Mouse (Mus musculus): ENCODE results near the gene Zfp36. TPM values are rescaled to one million over a fixed set of nuclear protein-coding genes. Genes with fewer than 3 reads are reported as not detected.
"Not testable (repeated sequence)": the region's sequence is repeated elsewhere in the genome, so short reads cannot be mapped to it uniquely, and the experiment has no call there.

Zfp36 gene
- polyA plus RNA-seq, 1 experiment from 2014 or later: 5.4 TPM

- Histone ChIP-seq H3K4me1 (peaks cover 16% of the 10 kb centered on the region), H3K9me3 (no peaks in the 10 kb centered on the region), H3K4me3 (no peak overlapping the region), H3K9ac (replicated peaks) (no peak overlapping the region), H3K4me2 (replicated peaks) (no peak overlapping the region), H3K27ac (replicated peaks) (no peak overlapping the region), H3K27me3 (no peaks in the 10 kb centered on the region), H3K36me3 (peaks cover 51% of the 10 kb centered on the region)
- ATAC-seq (ENCODE audit: low FRiP score, low read depth): no peak
- 97% methylated on average over 4 of the region's 4 CpGs for WGBS
Measured at GRCm38 (mm10) chr7:28395425-28395824, 15.4 kb upstream of the Zfp36 start.

GRCm38 (mm10) chr7:28393272-28393951 lies 13.4 kb upstream of the Zfp36 start:
- Histone ChIP-seq H3K27ac (replicated peaks) (peak overlapping the region; percentile 80), H3K9ac (replicated peaks) (peak overlapping the region; percentile 92), H3K27me3 (no peaks in the 10 kb centered on the region), H3K4me1 (peaks cover 16% of the 10 kb centered on the region), H3K9me3 (no peaks in the 10 kb centered on the region), H3K36me3 (peaks cover 52% of the 10 kb centered on the region), H3K4me3 (peak overlapping the region; percentile 94), H3K4me2 (replicated peaks) (peak overlapping the region; percentile 97)
- WGBS: 7% methylated on average over 22 of the region's 22 CpGs
- ATAC-seq (ENCODE audit: low FRiP score, low read depth): no peak

GRCm38 (mm10) chr7:28392429-28393271 lies 12.6 kb upstream of the Zfp36 start, which contains the start of the genes Med29 and Paf1:
TSS of gene Med29 (minus strand) at chr7:28392708.
TSS of gene Paf1 (plus strand) at chr7:28392951.
- Histone ChIP-seq H3K4me3 (peak within 1 kb of the TSS; percentile 94), H3K36me3 (peaks cover 53% of the 10 kb centered on the region), H3K27ac (replicated peaks) (peak within 1 kb of the TSS; percentile 80), H3K4me1 (peaks cover 16% of the 10 kb centered on the region), H3K9ac (replicated peaks) (peak within 1 kb of the TSS; percentile 92), H3K4me2 (replicated peaks) (peak within 1 kb of the TSS; percentile 97), H3K9me3 (no peaks in the 10 kb centered on the region), H3K27me3 (no peaks in the 10 kb centered on the region)
- peak; percentile 99 for ATAC-seq (ENCODE audit: low FRiP score, low read depth)
- under 1% methylated on average over 58 of the region's 58 CpGs for WGBS

- Histone ChIP-seq H3K27ac (replicated peaks) (no peak overlapping the region), H3K4me2 (replicated peaks) (no peak overlapping the region), H3K36me3 (peaks cover 47% of the 10 kb centered on the region), H3K4me3 (no peak overlapping the region), H3K4me1 (peaks cover 16% of the 10 kb centered on the region), H3K27me3 (no peaks in the 10 kb centered on the region), H3K9ac (replicated peaks) (no peak overlapping the region), H3K9me3 (no peaks in the 10 kb centered on the region)
- no peak for ATAC-seq (ENCODE audit: low FRiP score, low read depth)
- 97% methylated on average over 3 of the region's 3 CpGs for WGBS
Measured at GRCm38 (mm10) chr7:28390331-28390730, 10.3 kb upstream of the Zfp36 start.

GRCm38 (mm10) chr7:28387384-28387783 lies 7.3 kb upstream of the Zfp36 start:
- H3K9ac ChIP-seq (replicated peaks); H3K9me3 ChIP-seq; H3K4me3 ChIP-seq; H3K27ac ChIP-seq (replicated peaks); ATAC-seq (ENCODE audit: low FRiP score, low read depth); H3K4me2 ChIP-seq (replicated peaks); H3K27me3 ChIP-seq: not testable (repeated sequence)
- Histone ChIP-seq H3K36me3 (peaks cover 44% of the 10 kb centered on the region), H3K4me1 (peaks cover 17% of the 10 kb centered on the region)
- 90% methylated on average over 7 of the region's 7 CpGs for WGBS

GRCm38 (mm10) chr7:28386877-28387276 lies 6.8 kb upstream of the Zfp36 start:
- 87% methylated on average over 6 of the region's 6 CpGs for WGBS
- H3K27ac ChIP-seq (replicated peaks); ATAC-seq (ENCODE audit: low FRiP score, low read depth); H3K9ac ChIP-seq (replicated peaks); H3K27me3 ChIP-seq; H3K4me2 ChIP-seq (replicated peaks); H3K9me3 ChIP-seq; H3K4me3 ChIP-seq: not testable (repeated sequence)
- H3K4me1 ChIP-seq: peaks cover 22% of the 10 kb centered on the region
- peaks cover 44% of the 10 kb centered on the region for H3K36me3 ChIP-seq

- Histone ChIP-seq H3K9ac (replicated peaks) (no peak overlapping the region), H3K4me3 (no peak overlapping the region), H3K27me3 (no peaks in the 10 kb centered on the region), H3K36me3 (peaks cover 44% of the 10 kb centered on the region), H3K4me2 (replicated peaks) (no peak overlapping the region), H3K4me1 (peaks cover 22% of the 10 kb centered on the region), H3K9me3 (no peaks in the 10 kb centered on the region), H3K27ac (replicated peaks) (no peak overlapping the region)
- ATAC-seq (ENCODE audit: low FRiP score, low read depth): peak; percentile 47; the same call in 1 of the 2 replicates
- WGBS: 29% methylated on average over 4 of the region's 4 CpGs
Measured at GRCm38 (mm10) chr7:28386462-28386861, 6.4 kb upstream of the Zfp36 start.

- Histone ChIP-seq H3K36me3 (peaks cover 44% of the 10 kb centered on the region), H3K4me1 (peaks cover 23% of the 10 kb centered on the region), H3K9me3 (no peaks in the 10 kb centered on the region), H3K9ac (replicated peaks) (no peak overlapping the region), H3K4me2 (replicated peaks) (no peak overlapping the region), H3K27ac (replicated peaks) (no peak overlapping the region), H3K4me3 (no peak overlapping the region), H3K27me3 (peaks cover under 1% of the 10 kb centered on the region; the same call in 1 of the 2 replicates)
- no peak for ATAC-seq (ENCODE audit: low FRiP score, low read depth)
- 87% methylated on average over 7 of the region's 7 CpGs for WGBS
Measured at GRCm38 (mm10) chr7:28386007-28386406, 6.0 kb upstream of the Zfp36 start.

GRCm38 (mm10) chr7:28385196-28385595 lies 5.1 kb upstream of the Zfp36 start:
- 92% methylated on average over 9 of the region's 9 CpGs for WGBS
- Histone ChIP-seq H3K9ac (replicated peaks) (no peak overlapping the region), H3K36me3 (peaks cover 39% of the 10 kb centered on the region), H3K27me3 (peaks cover 3% of the 10 kb centered on the region; the same call in 1 of the 2 replicates), H3K4me1 (peaks cover 29% of the 10 kb centered on the region), H3K27ac (replicated peaks) (no peak overlapping the region), H3K9me3 (no peaks in the 10 kb centered on the region), H3K4me3 (no peak overlapping the region), H3K4me2 (replicated peaks) (no peak overlapping the region)
- ATAC-seq (ENCODE audit: low FRiP score, low read depth): no peak

- H3K27ac ChIP-seq (replicated peaks): no peak overlapping the region
- 83% methylated on average over 6 of the region's 6 CpGs for WGBS
- peaks cover 30% of the 10 kb centered on the region for H3K36me3 ChIP-seq
- H3K27me3 ChIP-seq: peaks cover 3% of the 10 kb centered on the region; the same call in 1 of the 2 replicates
- H3K4me1 ChIP-seq: peaks cover 34% of the 10 kb centered on the region
- no peaks in the 10 kb centered on the region for H3K9me3 ChIP-seq
- ATAC-seq (ENCODE audit: low FRiP score, low read depth): no peak
- H3K4me2 ChIP-seq (replicated peaks): no peak overlapping the region
- no peak overlapping the region for H3K9ac ChIP-seq (replicated peaks)
- no peak overlapping the region for H3K4me3 ChIP-seq
Measured at GRCm38 (mm10) chr7:28384162-28384561, 4.1 kb upstream of the Zfp36 start.

- Histone ChIP-seq H3K27ac (replicated peaks) (no peak overlapping the region), H3K4me1 (peaks cover 38% of the 10 kb centered on the region), H3K27me3 (peaks cover 3% of the 10 kb centered on the region; the same call in 1 of the 2 replicates), H3K36me3 (peaks cover 24% of the 10 kb centered on the region), H3K9ac (replicated peaks) (no peak overlapping the region), H3K4me3 (no peak overlapping the region), H3K4me2 (replicated peaks) (no peak overlapping the region), H3K9me3 (no peaks in the 10 kb centered on the region)
- no peak for ATAC-seq (ENCODE audit: low FRiP score, low read depth)
- WGBS: 78% methylated on average over 4 of the region's 4 CpGs
Measured at GRCm38 (mm10) chr7:28383606-28384005, 3.6 kb upstream of the Zfp36 start.

GRCm38 (mm10) chr7:28382981-28383396 lies 2.9 kb upstream of the Zfp36 start:
- Histone ChIP-seq H3K4me2 (replicated peaks) (no peak overlapping the region), H3K36me3 (peaks cover 19% of the 10 kb centered on the region), H3K27me3 (peaks cover 9% of the 10 kb centered on the region), H3K4me1 (peaks cover 44% of the 10 kb centered on the region), H3K9me3 (no peaks in the 10 kb centered on the region), H3K9ac (replicated peaks) (no peak overlapping the region), H3K27ac (replicated peaks) (no peak overlapping the region), H3K4me3 (no peak overlapping the region)
- ATAC-seq (ENCODE audit: low FRiP score, low read depth): no peak
- WGBS: 83% methylated on average over 11 of the region's 11 CpGs

Measured in midbrain, embryonic 12.5 days (tissue).